Mouse (Mus musculus): Measurements from ENCODE around the gene Tlx2. TPM values are rescaled to one million over a fixed set of nuclear protein-coding genes. Genes with fewer than 3 reads are reported as not detected.

Gene Tlx2
- polyA plus RNA-seq, 1 experiment from 2014 or later, result not detected

GRCm38 (mm10) chr6:83086121-83087035 is 16.3 kb upstream of the Tlx2 start, which contains the start of gene Lbx2:
Lbx2 (plus strand) TSS chr6:83086367.
- ATAC-seq (no peak), DNase-seq (no peak)
- Histone ChIP-seq H3K9me3 (ENCODE audit: low read length) (no peaks in the 10 kb centered on the region), H3K9ac (replicated peaks) (no peak within 1 kb of the TSS), H3K27me3 (ENCODE audit: insufficient read depth, low read length) (peaks cover 66% of the 10 kb centered on the region), H3K36me3 (replicated peaks; ENCODE audit: insufficient read depth, low read length) (peaks cover 2% of the 10 kb centered on the region; the same call in 1 of the 2 replicates), H3K4me2 (ENCODE audit: low read depth, low read length) (peak within 1 kb of the TSS; percentile 55), H3K4me3 (ENCODE audit: low read depth, low read length) (peak within 1 kb of the TSS; percentile 21), H3K4me1 (ENCODE audit: insufficient read depth) (peaks cover 12% of the 10 kb centered on the region), H3K27ac (ENCODE audit: low read depth) (no peak within 1 kb of the TSS)
- WGBS (ENCODE audit: insufficient replicate concordance), result 4% methylated on average over 35 of the region's 42 CpGs
- TF ChIP-seq CTCF (IDR thresholded peaks at IDR 0.05; ENCODE audit: low read depth), result no peak
- TF ChIP-seq EP300 (IDR thresholded peaks at IDR 0.05; ENCODE audit: low read depth), result no peak

- DNase-seq (no peak), ATAC-seq (no peak)
- WGBS (ENCODE audit: insufficient replicate concordance), result 18% methylated on average over 6 of the region's 6 CpGs
These were observed 14.4 kb upstream of the Tlx2 start for GRCm38 (mm10) chr6:83084477-83084876.

GRCm38 (mm10) chr6:83083497-83083896 is 13.4 kb upstream of the Tlx2 start:
- Histone ChIP-seq H3K9ac (replicated peaks) (no peak overlapping the region), H3K9me3 (ENCODE audit: low read length) (no peaks in the 10 kb centered on the region), H3K4me3 (ENCODE audit: low read depth, low read length) (no peak overlapping the region), H3K4me1 (ENCODE audit: insufficient read depth) (peaks cover 25% of the 10 kb centered on the region), H3K27me3 (ENCODE audit: insufficient read depth, low read length) (peaks cover 55% of the 10 kb centered on the region), H3K36me3 (replicated peaks; ENCODE audit: insufficient read depth, low read length) (peaks cover 2% of the 10 kb centered on the region; the same call in 1 of the 2 replicates), H3K27ac (ENCODE audit: low read depth) (no peak overlapping the region), H3K4me2 (ENCODE audit: low read depth, low read length) (no peak overlapping the region)
- no peak for TF ChIP-seq EP300 (IDR thresholded peaks at IDR 0.05; ENCODE audit: low read depth)
- TF ChIP-seq CTCF (IDR thresholded peaks at IDR 0.05; ENCODE audit: low read depth), result no peak
- DNase-seq (no peak), ATAC-seq (peak; percentile 58)
- 29% methylated on average over 5 of the region's 5 CpGs for WGBS (ENCODE audit: insufficient replicate concordance)

More at GRCm38 (mm10) chr6:83084477-83084876, 14.4 kb upstream of the Tlx2 start:
- Histone ChIP-seq H3K4me3 (ENCODE audit: low read depth, low read length) (no peak overlapping the region), H3K4me1 (ENCODE audit: insufficient read depth) (peaks cover 16% of the 10 kb centered on the region), H3K4me2 (ENCODE audit: low read depth, low read length) (no peak overlapping the region), H3K9ac (replicated peaks) (no peak overlapping the region), H3K27me3 (ENCODE audit: insufficient read depth, low read length) (peaks cover 63% of the 10 kb centered on the region), H3K27ac (ENCODE audit: low read depth) (no peak overlapping the region), H3K36me3 (replicated peaks; ENCODE audit: insufficient read depth, low read length) (peaks cover 2% of the 10 kb centered on the region; the same call in 1 of the 2 replicates), H3K9me3 (ENCODE audit: low read length) (no peaks in the 10 kb centered on the region)
- TF ChIP-seq CTCF (IDR thresholded peaks at IDR 0.05; ENCODE audit: low read depth) (no peak), EP300 (IDR thresholded peaks at IDR 0.05; ENCODE audit: low read depth) (no peak)

GRCm38 (mm10) chr6:83080210-83080609 is 10.1 kb upstream of the Tlx2 start:
- 79% methylated on average over 5 of the region's 5 CpGs for WGBS (ENCODE audit: insufficient replicate concordance)
- Histone ChIP-seq H3K27ac (ENCODE audit: low read depth) (no peak overlapping the region), H3K27me3 (ENCODE audit: insufficient read depth, low read length) (peaks cover 34% of the 10 kb centered on the region), H3K9me3 (ENCODE audit: low read length) (no peaks in the 10 kb centered on the region), H3K4me3 (ENCODE audit: low read depth, low read length) (no peak overlapping the region), H3K36me3 (replicated peaks; ENCODE audit: insufficient read depth, low read length) (peaks cover 2% of the 10 kb centered on the region; the same call in 1 of the 2 replicates), H3K4me1 (ENCODE audit: insufficient read depth) (peaks cover 22% of the 10 kb centered on the region), H3K9ac (replicated peaks) (no peak overlapping the region), H3K4me2 (ENCODE audit: low read depth, low read length) (no peak overlapping the region)
- DNase-seq (no peak), ATAC-seq (no peak)
- TF ChIP-seq EP300 (IDR thresholded peaks at IDR 0.05; ENCODE audit: low read depth) (no peak), CTCF (IDR thresholded peaks at IDR 0.05; ENCODE audit: low read depth) (no peak)

- Histone ChIP-seq H3K4me2 (ENCODE audit: low read depth, low read length) (peak overlapping the region; percentile 99), H3K4me3 (ENCODE audit: low read depth, low read length) (peak overlapping the region; percentile 91), H3K9me3 (ENCODE audit: low read length) (no peaks in the 10 kb centered on the region), H3K27ac (ENCODE audit: low read depth) (peak overlapping the region; percentile 82), H3K36me3 (replicated peaks; ENCODE audit: insufficient read depth, low read length) (peaks cover 2% of the 10 kb centered on the region; the same call in 1 of the 2 replicates), H3K9ac (replicated peaks) (peak overlapping the region; percentile 84), H3K27me3 (ENCODE audit: insufficient read depth, low read length) (peaks cover 30% of the 10 kb centered on the region), H3K4me1 (ENCODE audit: insufficient read depth) (peaks cover 18% of the 10 kb centered on the region)
- WGBS (ENCODE audit: insufficient replicate concordance), result under 1% methylated on average over 46 of the region's 46 CpGs
- no peak for TF ChIP-seq EP300 (IDR thresholded peaks at IDR 0.05; ENCODE audit: low read depth)
- peak; percentile 74 for TF ChIP-seq CTCF (IDR thresholded peaks at IDR 0.05; ENCODE audit: low read depth)
- DNase-seq, result peak; percentile 100
- ATAC-seq, result peak; percentile 94
These were observed 8.3 kb upstream of the Tlx2 start for GRCm38 (mm10) chr6:83078324-83078858.
